Mouse (Mus musculus): Measurements from ENCODE around the gene P2ry12. TPM values are rescaled to one million over a fixed set of nuclear protein-coding genes. Genes with fewer than 3 reads are reported as not detected.

The P2ry12 gene
- polyA plus RNA-seq, 1 experiment from 2014 or later: 1.9 TPM

DNA sequence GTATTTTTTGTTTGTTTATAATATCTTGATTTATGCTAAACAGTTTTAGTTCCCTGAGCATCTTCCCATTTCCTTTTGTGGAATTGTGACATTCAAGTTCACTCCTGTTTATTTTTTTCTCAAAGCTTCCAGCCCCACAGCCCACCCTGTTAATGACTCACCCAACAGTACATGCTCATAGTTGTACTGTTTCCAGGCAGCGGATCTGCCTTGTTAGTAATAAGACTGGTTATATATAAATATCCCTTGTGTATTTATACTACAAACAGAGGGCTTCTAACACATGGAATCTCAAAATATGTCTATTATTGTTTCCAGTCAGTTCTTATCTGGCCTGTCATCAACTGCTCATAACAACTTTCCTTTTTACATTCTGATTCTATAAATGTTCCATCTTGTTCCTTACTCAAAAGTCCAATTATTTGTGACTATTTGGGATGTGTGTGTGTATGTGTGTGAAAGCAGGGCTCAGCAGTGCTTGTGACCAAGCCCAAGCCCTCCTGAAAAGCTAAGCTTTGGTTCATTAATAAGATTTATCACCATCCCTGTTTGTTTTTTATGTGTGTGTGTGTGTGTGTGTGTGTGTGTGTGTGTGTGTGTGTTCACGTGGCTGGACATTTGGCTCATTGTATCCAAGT, 95.1 kb downstream of the P2ry12 start:
- DNase-seq (ENCODE audit: low spot score): no peak
- Histone ChIP-seq H3K9me3 (ENCODE audit: control insufficient read depth, low read length) (no peaks in the 10 kb centered on the region), H3K4me3 (ENCODE audit: low read depth, low read length) (no peak overlapping the region), H3K36me3 (ENCODE audit: control insufficient read depth, insufficient read depth, low read length) (no peaks in the 10 kb centered on the region), H3K27me3 (replicated peaks; ENCODE audit: control insufficient read depth, insufficient read depth, low read length) (no peaks in the 10 kb centered on the region), H3K4me1 (replicated peaks; ENCODE audit: control insufficient read depth, insufficient read depth, low read length) (no peaks in the 10 kb centered on the region), H3K4me2 (no peak overlapping the region), H3K9ac (ENCODE audit: low read depth, low read length) (no peak overlapping the region), H3K27ac (ENCODE audit: low read depth, low read length) (no peak overlapping the region)
- ATAC-seq (replicated peaks; ENCODE audit: low FRiP score): no peak
- WGBS: 88% methylated on average over 2 of the region's 2 CpGs

Other genes starting within 250 kb of the P2ry12 start
- gene Gpr171, start 161.1 kb downstream of the P2ry12 start, polyA plus RNA-seq (2014; fragmentation: Nextera tagmentation; extraction: Ambion mirVana): 2.3 and 2.8 TPM in 2 replicates
- gene P2ry14, start 109.3 kb downstream of the P2ry12 start, polyA plus RNA-seq (2014; fragmentation: Nextera tagmentation; extraction: Ambion mirVana): 2.8 and 3.6 TPM in 2 replicates
- not detected in 2 replicates for gene Gpr87, start 67.8 kb downstream of the P2ry12 start, polyA plus RNA-seq (2014; fragmentation: Nextera tagmentation; extraction: Ambion mirVana)
- 2.0 and 2.3 TPM in 2 replicates for gene P2ry13, start 52.0 kb downstream of the P2ry12 start, polyA plus RNA-seq (2014; fragmentation: Nextera tagmentation; extraction: Ambion mirVana)
- 1.1 and 1.2 TPM in 2 replicates for gene Igsf10, start 81.5 kb upstream of the P2ry12 start, polyA plus RNA-seq (2014; fragmentation: Nextera tagmentation; extraction: Ambion mirVana)

All from liver, embryonic 11.5 days (tissue).